Mouse (Mus musculus) neural tube, embryonic 15.5 days (tissue): Measurements from ENCODE around the gene Golgb1. TPM values are rescaled to one million over a fixed set of nuclear protein-coding genes. Genes with fewer than 3 reads are reported as not detected.

Source experiments
- ATAC-seq: fragments of 200-750 bp; cut with Nextera tagmentation; 2 replicates; pipeline ENCODE4 v1.8.0; 2017; ENCODE audit warnings: mild to moderate bottlenecking, moderate TSS enrichment, moderate library complexity; ENCODE audit not compliant: low FRiP score
- H3K27ac ChIP-seq: fragments of 300-500 bp; sonication (generic); replicated peaks from 2 replicates; pipeline ENCODE4 v1.5.1; 2015; ENCODE audit warnings: mild to moderate bottlenecking, inconsistent platforms
- H3K27me3 ChIP-seq: fragments of 300-500 bp; sonication (generic); replicated peaks from 2 replicates; pipeline ENCODE4 v1.6.1; 2015; ENCODE audit warnings: inconsistent platforms
- H3K36me3 ChIP-seq: fragments of 300-500 bp; sonication (generic); 2 replicates; pipeline ENCODE4 v1.6.1; 2015; ENCODE audit warnings: inconsistent platforms
- H3K4me1 ChIP-seq: fragments of 300-500 bp; sonication (generic); 2 replicates; pipeline ENCODE4 v1.6.1; 2015; ENCODE audit warnings: inconsistent platforms
- H3K4me2 ChIP-seq: fragments of 300-500 bp; sonication (generic); 2 replicates; pipeline ENCODE4 v1.6.1; 2015; ENCODE audit warnings: inconsistent platforms, mild to moderate bottlenecking, moderate library complexity
- H3K4me3 ChIP-seq: fragments of 300-500 bp; sonication (generic); replicated peaks from 2 replicates; pipeline ENCODE4 v1.5.1; 2015; ENCODE audit warnings: mild to moderate bottlenecking, inconsistent platforms
- H3K9ac ChIP-seq: fragments of 300-500 bp; sonication (generic); replicated peaks from 2 replicates; pipeline ENCODE4 v1.6.1; 2015; ENCODE audit warnings: mild to moderate bottlenecking, inconsistent platforms
- H3K9me3 ChIP-seq: fragments of 300-500 bp; sonication (generic); replicated peaks from 2 replicates; pipeline ENCODE4 v1.6.1; 2016; ENCODE audit warnings: inconsistent platforms
- WGBS: fragments of 180-500 bp; shearing (Covaris S2); methylation state at CpG from one replicate; pipeline ENCODE4 v1.1.7; 2015; ENCODE audit warnings: mixed read lengths; 5-methylcytosine and 5-hydroxymethylcytosine counted together
- polyA plus RNA-seq: library from polyadenylated mRNA; unstranded; fragments of >200 nt; fragmentation: Nextera tagmentation; extraction: Ambion mirVana; gene quantifications from 2 replicates; pipeline ENCODE4 v1.2.1, GENCODE M21; 2015

Gene Golgb1
- polyA plus RNA-seq, 1 experiment from 2014 or later, result 80.4 TPM

- H3K27me3 ChIP-seq, result no peaks in the 10 kb centered on the region
- no peaks in the 10 kb centered on the region for H3K9me3 ChIP-seq
- H3K9ac ChIP-seq, result no peak overlapping the region
- no peak for ATAC-seq
- WGBS, result 96% methylated on average over 8 of the region's 8 CpGs
- peaks cover 71% of the 10 kb centered on the region for H3K36me3 ChIP-seq
- H3K4me2 ChIP-seq, result no peak overlapping the region
- H3K4me3 ChIP-seq, result no peak overlapping the region
- no peaks in the 10 kb centered on the region for H3K4me1 ChIP-seq
- H3K27ac ChIP-seq, result no peak overlapping the region
These were observed 46.2 kb downstream of the Golgb1 start for GRCm38 (mm10) chr16:36921067-36921613.

- Histone ChIP-seq H3K27ac (no peak overlapping the region), H3K4me1 (no peaks in the 10 kb centered on the region), H3K4me3 (no peak overlapping the region), H3K36me3 (peaks cover 72% of the 10 kb centered on the region), H3K4me2 (no peak overlapping the region), H3K9ac (no peak overlapping the region), H3K9me3 (no peaks in the 10 kb centered on the region), H3K27me3 (no peaks in the 10 kb centered on the region)
- WGBS, result 95% methylated on average over 6 of the region's 6 CpGs
- ATAC-seq, result no peak
These were observed 47.0 kb downstream of the Golgb1 start for GRCm38 (mm10) chr16:36921980-36922379.

DNA sequence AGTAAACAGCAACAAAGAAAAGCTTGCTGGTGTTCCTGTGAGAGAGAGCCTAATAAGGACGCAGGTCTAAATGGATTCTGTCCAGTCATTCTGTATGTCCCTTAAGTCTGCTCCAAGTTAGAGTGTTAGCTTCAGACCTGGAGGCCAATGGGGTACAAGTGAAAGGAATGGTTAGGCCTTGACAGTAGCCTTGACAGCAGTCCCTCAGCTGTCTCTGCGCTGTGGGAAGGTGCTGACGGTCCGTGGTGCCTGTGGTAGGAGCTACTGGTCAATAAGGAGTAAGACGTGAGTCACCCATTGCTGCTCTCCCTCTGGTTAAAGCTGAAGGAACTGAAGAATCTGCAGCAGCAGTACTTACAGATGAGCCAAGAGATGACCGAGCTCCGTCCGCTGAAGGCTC lies 49.4 kb downstream of the Golgb1 start:
- Histone ChIP-seq H3K4me1 (no peaks in the 10 kb centered on the region), H3K27me3 (no peaks in the 10 kb centered on the region), H3K36me3 (peaks cover 76% of the 10 kb centered on the region), H3K27ac (no peak overlapping the region), H3K4me3 (no peak overlapping the region), H3K4me2 (no peak overlapping the region), H3K9ac (no peak overlapping the region), H3K9me3 (no peaks in the 10 kb centered on the region)
- no peak for ATAC-seq
- WGBS, result 95% methylated on average over 8 of the region's 8 CpGs

DNA sequence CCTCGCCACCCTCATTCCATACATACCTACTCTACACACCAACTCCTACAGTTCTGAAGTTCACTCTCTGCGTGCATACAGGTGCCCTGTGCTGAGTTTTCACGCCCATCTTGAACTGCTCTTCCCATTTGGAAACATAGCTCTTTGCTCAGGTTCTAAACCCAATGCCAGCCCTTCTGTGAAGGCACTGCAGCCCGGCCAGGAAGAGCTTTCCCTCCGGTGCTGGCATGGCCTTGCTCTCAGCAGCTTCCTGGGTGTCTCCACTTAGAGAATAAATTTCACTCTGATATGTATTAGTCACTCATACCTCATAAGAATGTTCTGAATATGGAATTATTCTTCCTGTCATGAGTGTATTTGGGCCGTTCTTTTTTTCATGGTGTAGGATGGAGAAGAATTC lies 50.4 kb downstream of the Golgb1 start:
- Histone ChIP-seq H3K36me3 (peaks cover 76% of the 10 kb centered on the region), H3K4me2 (no peak overlapping the region), H3K27me3 (no peaks in the 10 kb centered on the region), H3K9me3 (no peaks in the 10 kb centered on the region), H3K4me3 (no peak overlapping the region), H3K27ac (no peak overlapping the region), H3K9ac (no peak overlapping the region), H3K4me1 (no peaks in the 10 kb centered on the region)
- 97% methylated on average over 6 of the region's 6 CpGs for WGBS
- no peak for ATAC-seq

GRCm38 (mm10) chr16:36925797-36926196 lies 50.9 kb downstream of the Golgb1 start:
- H3K4me3 ChIP-seq, result no peak overlapping the region
- H3K4me2 ChIP-seq, result no peak overlapping the region
- no peak overlapping the region for H3K27ac ChIP-seq
- no peak for ATAC-seq
- no peaks in the 10 kb centered on the region for H3K27me3 ChIP-seq
- H3K4me1 ChIP-seq, result no peaks in the 10 kb centered on the region
- 78% methylated on average over 6 of the region's 6 CpGs for WGBS
- peaks cover 77% of the 10 kb centered on the region for H3K36me3 ChIP-seq
- H3K9ac ChIP-seq, result no peak overlapping the region
- no peaks in the 10 kb centered on the region for H3K9me3 ChIP-seq

DNA sequence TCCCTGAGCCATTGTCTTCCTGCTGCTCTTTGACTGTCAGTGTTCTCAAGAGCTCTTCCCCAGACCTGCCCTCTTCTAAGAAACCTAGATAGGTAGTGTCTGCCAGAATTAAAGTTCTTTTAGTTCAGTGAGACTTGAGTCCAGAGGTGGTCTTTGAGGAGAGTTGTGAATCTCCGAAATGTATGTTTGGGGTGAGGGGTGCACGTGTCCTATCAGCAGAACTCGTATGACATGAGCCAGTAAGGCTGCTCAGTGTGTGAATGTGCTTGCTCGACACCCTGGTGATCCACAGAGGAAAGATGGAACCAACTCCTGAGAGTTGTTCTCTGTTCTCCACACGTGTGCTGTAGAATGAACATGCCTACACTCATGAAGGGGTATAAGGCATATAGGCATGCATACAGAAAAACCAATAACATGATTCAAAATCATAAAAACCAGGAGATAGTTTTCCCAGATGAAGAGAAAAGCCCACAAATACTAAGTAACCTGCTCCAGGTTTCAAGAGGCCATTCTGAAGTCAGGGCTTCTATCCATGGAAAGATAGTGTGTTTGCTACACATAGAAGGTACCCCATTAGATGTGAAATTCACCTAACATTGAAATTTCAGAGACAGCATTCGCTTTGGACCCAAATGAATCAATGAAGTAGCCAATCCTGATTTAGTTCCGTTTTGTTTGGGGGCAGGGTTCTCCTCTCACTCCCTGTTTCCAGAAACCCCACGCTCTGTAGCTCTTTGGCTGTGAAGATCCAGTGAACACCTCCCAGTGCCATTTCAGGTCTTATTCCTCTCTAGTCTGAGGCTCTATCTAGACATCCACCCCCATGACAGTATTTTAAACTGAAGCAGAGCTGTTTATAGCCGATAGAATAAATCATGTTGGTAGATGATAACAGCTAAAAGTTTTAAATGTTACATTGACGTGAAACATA lies 51.8 kb downstream of the Golgb1 start:
- Histone ChIP-seq H3K36me3 (peaks cover 81% of the 10 kb centered on the region), H3K4me2 (no peak overlapping the region), H3K4me3 (no peak overlapping the region)

DNA sequence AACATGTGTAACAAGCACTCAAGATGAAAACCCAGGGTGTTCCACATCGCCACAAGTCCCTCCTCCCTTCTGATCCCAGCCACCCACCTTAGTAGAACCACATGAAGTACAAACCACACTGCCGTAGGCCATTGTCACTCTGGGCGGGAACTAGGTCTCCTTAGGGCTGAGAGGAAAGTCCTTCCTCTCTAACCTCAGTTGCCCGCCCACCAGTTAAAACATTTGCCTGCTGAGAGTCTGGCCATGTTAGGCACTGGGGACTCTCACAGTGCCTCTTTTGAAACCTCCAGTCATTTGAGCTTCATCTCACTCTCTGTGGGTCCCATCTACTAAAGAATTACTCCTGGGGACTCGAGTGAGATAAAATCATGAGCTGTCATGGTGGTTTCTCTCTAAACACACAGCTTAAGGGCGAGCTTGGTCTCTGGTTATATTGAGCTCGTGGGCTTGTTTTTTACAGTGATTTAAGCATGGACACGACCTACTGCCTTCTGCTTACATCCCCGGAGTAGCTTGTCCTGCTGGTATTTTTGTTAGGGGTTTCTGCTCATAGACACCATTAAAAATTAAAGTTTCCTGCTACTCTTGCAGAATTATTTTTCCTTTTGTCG lies 52.7 kb downstream of the Golgb1 start:
- no peaks in the 10 kb centered on the region for H3K4me1 ChIP-seq
- H3K9me3 ChIP-seq, result no peaks in the 10 kb centered on the region

More for the DNA sequence above, 51.8 kb downstream of the Golgb1 start:
- H3K4me1 ChIP-seq, result no peaks in the 10 kb centered on the region
- no peak overlapping the region for H3K27ac ChIP-seq
- 96% methylated on average over 10 of the region's 10 CpGs for WGBS
- H3K9ac ChIP-seq, result no peak overlapping the region
- H3K27me3 ChIP-seq, result no peaks in the 10 kb centered on the region
- ATAC-seq, result no peak
- H3K9me3 ChIP-seq, result no peaks in the 10 kb centered on the region

GRCm38 (mm10) chr16:36928106-36928500 lies 53.2 kb downstream of the Golgb1 start:
- 93% methylated on average over 8 of the region's 8 CpGs for WGBS
- no peak overlapping the region for H3K27ac ChIP-seq
- H3K9me3 ChIP-seq, result no peaks in the 10 kb centered on the region
- peaks cover 89% of the 10 kb centered on the region for H3K36me3 ChIP-seq
- no peak overlapping the region for H3K4me3 ChIP-seq
- no peaks in the 10 kb centered on the region for H3K27me3 ChIP-seq
- H3K9ac ChIP-seq, result no peak overlapping the region
- no peak for ATAC-seq
- H3K4me1 ChIP-seq, result no peaks in the 10 kb centered on the region
- no peak overlapping the region for H3K4me2 ChIP-seq

More for the DNA sequence above, 52.7 kb downstream of the Golgb1 start:
- ATAC-seq, result no peak
- 90% methylated on average over 10 of the region's 10 CpGs for WGBS
- Histone ChIP-seq H3K27ac (no peak overlapping the region), H3K27me3 (no peaks in the 10 kb centered on the region), H3K4me3 (no peak overlapping the region), H3K9ac (no peak overlapping the region), H3K4me2 (no peak overlapping the region), H3K36me3 (peaks cover 84% of the 10 kb centered on the region)

GRCm38 (mm10) chr16:36929216-36929615 lies 54.3 kb downstream of the Golgb1 start:
- no peak overlapping the region for H3K27ac ChIP-seq
- WGBS, result 96% methylated on average over 7 of the region's 7 CpGs
- H3K9ac ChIP-seq, result no peak overlapping the region
- no peaks in the 10 kb centered on the region for H3K4me1 ChIP-seq
- H3K9me3 ChIP-seq, result no peaks in the 10 kb centered on the region
- ATAC-seq, result no peak
- no peaks in the 10 kb centered on the region for H3K27me3 ChIP-seq
- no peak overlapping the region for H3K4me2 ChIP-seq
- H3K36me3 ChIP-seq, result peaks cover 92% of the 10 kb centered on the region
- H3K4me3 ChIP-seq, result no peak overlapping the region

- H3K4me1 ChIP-seq, result no peaks in the 10 kb centered on the region
- H3K9ac ChIP-seq, result no peak overlapping the region
- H3K4me3 ChIP-seq, result no peak overlapping the region
- H3K4me2 ChIP-seq, result no peak overlapping the region
- no peaks in the 10 kb centered on the region for H3K27me3 ChIP-seq
- 85% methylated on average over 11 of the region's 11 CpGs for WGBS
- ATAC-seq, result no peak
- no peak overlapping the region for H3K27ac ChIP-seq
- H3K9me3 ChIP-seq, result no peaks in the 10 kb centered on the region
- H3K36me3 ChIP-seq, result peaks cover 81% of the 10 kb centered on the region
These were observed 55.5 kb downstream of the Golgb1 start for GRCm38 (mm10) chr16:36930231-36931136.

- Histone ChIP-seq H3K4me2 (no peak overlapping the region), H3K36me3 (peaks cover 72% of the 10 kb centered on the region), H3K4me3 (no peak overlapping the region), H3K4me1 (no peaks in the 10 kb centered on the region), H3K9me3 (no peaks in the 10 kb centered on the region), H3K27me3 (no peaks in the 10 kb centered on the region), H3K27ac (no peak overlapping the region), H3K9ac (no peak overlapping the region)
- ATAC-seq, result no peak
- WGBS, result 94% methylated on average over 10 of the region's 10 CpGs
These were observed 56.4 kb downstream of the Golgb1 start for GRCm38 (mm10) chr16:36931381-36931780.
